Mouse (Mus musculus) embryonic fibroblast, embryonic 13.5 days (primary cell): ENCODE measurements around the gene Nmb.

Experiments
- CTCF ChIP-seq: IDR thresholded peaks from 2 replicates; pipeline ENCODE4 v1.5.1; 2011; ENCODE audit warnings: mild to moderate bottlenecking, control low read depth, low read length, moderate library complexity, borderline replicate concordance; ENCODE audit not compliant: insufficient read depth
- POLR2A ChIP-seq: IDR thresholded peaks from 2 replicates; pipeline ENCODE4 v1.6.1; 2011; ENCODE audit warnings: low read depth, mild to moderate bottlenecking, control low read depth, low read length, moderate library complexity

GRCm38 (mm10) chr7:80897134-80897533 lies 7.7 kb downstream of the Nmb start:
- TF ChIP-seq CTCF (no peak), POLR2A (no peak)
